Mouse (Mus musculus) CH12.LX (cell line): ENCODE measurements around the gene Sec1. TPM values are rescaled to one million over a fixed set of nuclear protein-coding genes. Genes with fewer than 3 reads are reported as not detected.

Source experiments
- DNase-seq: peaks from one replicate; pipeline ENCODE4 v3.0.0-alpha.2; 2013; ENCODE audit errors: extremely low read depth
- H3K27ac ChIP-seq: 2 replicates; pipeline ENCODE4 v1.5.1; 2012; ENCODE audit warnings: low read depth, mild to moderate bottlenecking, control low read depth, moderate library complexity; ENCODE audit not compliant: insufficient read depth
- H3K27me3 ChIP-seq: replicated peaks from 2 replicates; pipeline ENCODE3; 2012; ENCODE audit warnings: inconsistent platforms
- H3K36me3 ChIP-seq, 2 experiments: replicated peaks in 1 of 2; 2 replicates each; pipeline versions ENCODE3 to v1.6.1; 2012; ENCODE audit warnings: inconsistent platforms in 1 of 2, low read length in 1 of 2, mild to moderate bottlenecking in 1 of 2, mixed read lengths in 1 of 2, moderate library complexity in 1 of 2; ENCODE audit not compliant: control insufficient read depth in 1 of 2, insufficient read depth in 1 of 2
- H3K4me1 ChIP-seq, 2 experiments: 2 replicates each; pipeline ENCODE4 v1.6.1; 2012; ENCODE audit warnings: inconsistent platforms in 1 of 2, moderate library complexity in 1 of 2; ENCODE audit not compliant: insufficient read depth in 2 of 2, control insufficient read depth in 1 of 2
- H3K4me2 ChIP-seq: 2 replicates; pipeline ENCODE4 v1.6.1; 2012; ENCODE audit warnings: low read depth, mild to moderate bottlenecking, control low read depth; ENCODE audit not compliant: poor library complexity, insufficient read depth, severe bottlenecking
- H3K4me3 ChIP-seq, 3 experiments: fragments of 150-350 bp in 1 of 3; sonication (generic) in 1 of 3; replicated peaks in 1 of 3; 2 replicates each; pipeline versions ENCODE3 to v1.5.1; 2011 to 2012; ENCODE audit warnings: low read depth in 2 of 3, low read length in 2 of 3, mild to moderate bottlenecking in 2 of 3, moderate library complexity in 2 of 3, control low read depth in 1 of 3, improper control_type of control experiment in 1 of 3, inconsistent platforms in 1 of 3, mixed read lengths in 1 of 3; ENCODE audit not compliant: poor library complexity in 1 of 3
- H3K79me2 ChIP-seq: replicated peaks from 2 replicates; pipeline ENCODE4 v1.6.1; 2012; ENCODE audit warnings: mild to moderate bottlenecking, moderate library complexity; ENCODE audit not compliant: control insufficient read depth, poor library complexity, insufficient read depth, severe bottlenecking; ENCODE audit errors: extremely low read depth
- H3K9ac ChIP-seq: 2 replicates; pipeline ENCODE4 v1.6.1; 2012; ENCODE audit warnings: low read depth, mild to moderate bottlenecking, control low read depth, moderate library complexity; ENCODE audit not compliant: insufficient read depth
- H3K9me3 ChIP-seq: replicated peaks from 2 replicates; pipeline ENCODE3; 2012; ENCODE audit warnings: low read length, inconsistent platforms, mixed read lengths
- BHLHE40 ChIP-seq: IDR thresholded peaks from 2 replicates; pipeline ENCODE4 v1.6.1; 2011; ENCODE audit warnings: mild to moderate bottlenecking, low read depth, low read length, improper control_type of control experiment
- CHD2 ChIP-seq: IDR thresholded peaks from 2 replicates; pipeline ENCODE4 v1.6.1; 2011; ENCODE audit warnings: low read length, improper control_type of control experiment
- E2F4 ChIP-seq: IDR thresholded peaks from 2 replicates; pipeline ENCODE4 v1.6.1; 2011; ENCODE audit warnings: low read depth, low read length, improper control_type of control experiment; ENCODE audit not compliant: insufficient replicate concordance
- ETS1 ChIP-seq: conservative IDR thresholded peaks from 2 replicates; pipeline ENCODE4 v1.6.1; 2012; ENCODE audit warnings: low read depth, mild to moderate bottlenecking, inconsistent platforms, low read length, improper control_type of control experiment, moderate library complexity
- HCFC1 ChIP-seq: IDR thresholded peaks from 2 replicates; pipeline ENCODE4 v1.6.1; 2012; ENCODE audit warnings: low read depth, mild to moderate bottlenecking, inconsistent platforms, low read length, improper control_type of control experiment
- JUN ChIP-seq: IDR thresholded peaks from 2 replicates; pipeline ENCODE4 v1.6.1; 2011; ENCODE audit warnings: low read depth, mild to moderate bottlenecking, low read length, improper control_type of control experiment, moderate library complexity; ENCODE audit not compliant: insufficient read depth
- MAFK ChIP-seq: IDR thresholded peaks from 2 replicates; pipeline ENCODE4 v1.6.1; 2011; ENCODE audit warnings: low read length, improper control_type of control experiment; ENCODE audit not compliant: insufficient replicate concordance
- MAZ ChIP-seq: IDR thresholded peaks from 2 replicates; pipeline ENCODE4 v1.6.1; 2012; ENCODE audit warnings: low read depth, mild to moderate bottlenecking, inconsistent platforms, low read length, improper control_type of control experiment, moderate library complexity
- MYC ChIP-seq: IDR thresholded peaks from 2 replicates; pipeline ENCODE4 v1.6.1; 2011; ENCODE audit warnings: low read depth, mild to moderate bottlenecking, improper control_type of control experiment, low read length
- RCOR1 ChIP-seq: conservative IDR thresholded peaks from 2 replicates; pipeline ENCODE4 v1.6.1; 2012; ENCODE audit warnings: low read depth, mild to moderate bottlenecking, inconsistent platforms, low read length, improper control_type of control experiment
- SIN3A ChIP-seq: IDR thresholded peaks from 2 replicates; pipeline ENCODE4 v1.6.1; 2012; ENCODE audit warnings: low read length, improper control_type of control experiment, inconsistent platforms
- TBP ChIP-seq: conservative IDR thresholded peaks from 2 replicates; pipeline ENCODE4 v1.6.1; 2011; ENCODE audit warnings: low read depth, low read length, improper control_type of control experiment
- UBTF ChIP-seq: IDR thresholded peaks from 2 replicates; pipeline ENCODE4 v1.6.1; 2012; ENCODE audit warnings: low read depth, mild to moderate bottlenecking, inconsistent platforms, low read length, improper control_type of control experiment, moderate library complexity
- USF1 ChIP-seq: IDR thresholded peaks from 2 replicates; pipeline ENCODE4 v1.6.1; 2014; ENCODE audit warnings: low read depth, mild to moderate bottlenecking, inconsistent platforms, low read length, improper control_type of control experiment
- ZKSCAN1 ChIP-seq: IDR thresholded peaks from 2 replicates; pipeline ENCODE4 v1.6.1; 2012; ENCODE audit warnings: low read depth, inconsistent platforms, low read length, improper control_type of control experiment, borderline replicate concordance
- dilution Hi-C: fragments of 300-500 bp; cut with MboI; formaldehyde crosslinking; loops from 2 replicates; pipeline ENCODE4 v1.14.3; 2020; ENCODE audit warnings: low sequenced_read_pairs; ENCODE audit not compliant: extremely low pct_unique_long_range_greater_than_20kb, extremely low pct_ligation_motif_present
- in situ Hi-C: fragments of 300-500 bp; cut with MboI; formaldehyde crosslinking; loops from 3 replicates; pipeline ENCODE4 v1.14.3; 2019; ENCODE audit warnings: low sequenced_read_pairs, low pct_ligation_motif_present, low pct_unique_long_range_greater_than_20kb, mixed read lengths
- polyA plus RNA-seq: library from polyadenylated mRNA; unstranded; fragments of >175 nt; gene quantifications from 2 replicates; pipeline ENCODE4 v1.2.1, GENCODE M21; 2012; ENCODE audit warnings: low read depth; ENCODE audit not compliant: insufficient read length
- total RNA-seq, 2 experiments: library from RNA; depleted of rRNA; stranded (reverse); fragments of 300-350 nt in 1 of 2; fragments of >200 nt in 1 of 2; gene quantifications; 2 replicates each; pipeline ENCODE4 v1.2.3; 2012 to 2014

Gene Sec1
- total and polyA plus RNA-seq, 3 experiments = 0.08 to 0.33 (median 0.26) TPM

GRCm38 (mm10) chr7:45689800-45690199, 4.4 kb downstream of the Sec1 start:
- dilution Hi-C loops (no loop called here), in situ Hi-C loops (loop anchor here (10.0 kb wide), 1 partner anchor 225 kb away; the partner anchor contains the start of gene Bax)
- Histone ChIP-seq H3K79me2 (no peaks in the 10 kb centered on the region), H3K4me2 (no peak overlapping the region), H3K9ac (no peak overlapping the region), H3K27me3 (no peaks in the 10 kb centered on the region), H3K4me1 (peaks cover 24 to 68% of the 10 kb centered on the region in 2 experiments), H3K27ac (peak overlapping the region; percentile 49; the same call in 1 of the 2 replicates), H3K36me3 (no peaks in the 10 kb centered on the region), H3K9me3 (no peaks in the 10 kb centered on the region), H3K4me3 (no peak overlapping the region)
- TF ChIP-seq MAFK (no peak), MYC (no peak), JUN (no peak), USF1 (no peak), ETS1 (no peak), TBP (no peak), MAZ (no peak)
- DNase-seq = no peak

GRCm38 (mm10) chr7:45689099-45689498, 5.1 kb downstream of the Sec1 start:
- no peak for DNase-seq
- dilution Hi-C loops = no loop called here
- H3K79me2 ChIP-seq = no peaks in the 10 kb centered on the region
- H3K36me3 ChIP-seq = no peaks in the 10 kb centered on the region
- no peak overlapping the region for H3K4me2 ChIP-seq
- no peak overlapping the region for H3K9ac ChIP-seq
- H3K4me1 ChIP-seq = peaks cover 24 to 68% of the 10 kb centered on the region in 2 experiments
- no peaks in the 10 kb centered on the region for H3K9me3 ChIP-seq
- TF ChIP-seq E2F4 (no peak), CHD2 (no peak), RCOR1 (no peak), BHLHE40 (0 out of 2 replicates have a peak, but pooled peaks have one; percentile 8), HCFC1 (no peak)
- TF ChIP-seq, all 38 proteins: peak for 1
- in situ Hi-C loops = loop anchor here (10.0 kb wide), 1 partner anchor 224 kb away; the partner anchor contains the start of gene Bax
- no peak overlapping the region for H3K27ac ChIP-seq
- H3K27me3 ChIP-seq = no peaks in the 10 kb centered on the region
- H3K4me3 ChIP-seq = no peak overlapping the region

GRCm38 (mm10) chr7:45686841-45687240, 7.4 kb downstream of the Sec1 start:
- Histone ChIP-seq H3K4me1 (peaks cover 39 to 84% of the 10 kb centered on the region in 2 experiments), H3K4me3 (no peak overlapping the region), H3K27me3 (no peaks in the 10 kb centered on the region), H3K79me2 (no peaks in the 10 kb centered on the region), H3K4me2 (no peak overlapping the region), H3K27ac (no peak overlapping the region), H3K9me3 (no peaks in the 10 kb centered on the region), H3K36me3 (no peaks in the 10 kb centered on the region), H3K9ac (no peak overlapping the region)
- no peak for DNase-seq
- in situ Hi-C loops = loop anchor here (10.0 kb wide), 1 partner anchor 222 kb away; the partner anchor contains the start of gene Bax
- dilution Hi-C loops = no loop called here
- TF ChIP-seq SIN3A (no peak), E2F4 (no peak), UBTF (no peak), ZKSCAN1 (no peak)
